Mouse (Mus musculus) liver, adult 2 months (tissue): ENCODE measurements around the gene Eif2b2.

Experiments used
- CTCF ChIP-seq: fragments of 200-500 bp; IDR thresholded peaks from 2 replicates; pipeline ENCODE4 v1.5.1; 2011; ENCODE audit warnings: low read depth, low read length, control low read depth
- POLR2A ChIP-seq: fragments of 200-500 bp; IDR thresholded peaks from 2 replicates; pipeline ENCODE4 v1.6.1; 2011; ENCODE audit warnings: low read length, control low read depth; ENCODE audit not compliant: insufficient read depth; ENCODE audit errors: extremely low read depth

DNA sequence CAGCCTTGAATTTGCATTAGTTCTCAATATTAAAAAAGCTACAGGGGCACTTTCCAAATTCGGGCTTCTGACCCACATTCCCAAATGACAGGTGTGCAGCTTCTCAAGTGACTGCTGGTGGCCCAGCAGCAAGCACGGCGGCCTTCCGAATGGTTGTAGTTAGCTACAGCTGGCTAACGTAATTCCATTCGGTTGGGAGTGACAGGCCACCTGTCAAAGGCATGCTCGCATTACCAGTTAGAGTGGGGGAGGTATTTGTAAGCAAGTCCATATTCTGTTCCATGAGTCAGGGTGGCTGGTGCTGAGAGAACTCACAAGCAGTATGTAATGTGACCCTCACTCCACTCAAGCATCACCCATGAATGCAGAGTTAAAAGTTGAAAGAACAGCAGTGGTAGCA lies 7.9 kb downstream of the Eif2b2 start:
- no peak for TF ChIP-seq CTCF
- TF ChIP-seq POLR2A, result no peak
